Mouse (Mus musculus) urinary bladder, postnatal 14 days (tissue): ENCODE results near the gene Zfp385a.
"Not testable (repeated sequence)": the region's sequence is repeated elsewhere in the genome, so short reads cannot be mapped to it uniquely, and the experiment has no call there.

Experiments used
- DNase-seq: peaks from one replicate; pipeline ENCODE4 v3.0.0; 2021; ENCODE audit warnings: low spot score

Zfp385a gene

DNA sequence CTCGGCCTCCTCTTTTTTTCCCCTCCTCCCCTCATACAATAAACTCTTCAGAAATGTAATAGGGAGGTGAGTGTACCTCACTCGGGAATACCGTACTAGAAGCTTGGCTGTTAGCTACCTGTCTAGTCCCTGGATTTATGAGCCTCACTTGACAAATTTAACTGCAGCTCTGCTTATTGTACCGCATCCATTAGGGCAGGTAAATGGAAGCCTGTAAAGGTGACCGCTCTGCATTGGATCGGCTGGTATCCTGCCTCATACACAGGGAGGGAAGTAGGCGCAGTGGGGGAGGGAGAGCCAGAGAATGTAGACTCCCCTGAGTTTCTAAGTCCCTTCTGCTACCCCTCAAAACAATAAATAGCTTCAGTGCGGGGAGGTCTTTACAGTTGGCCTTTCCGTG is 49.0 kb downstream of the Zfp385a start:
- no peak for DNase-seq

DNA sequence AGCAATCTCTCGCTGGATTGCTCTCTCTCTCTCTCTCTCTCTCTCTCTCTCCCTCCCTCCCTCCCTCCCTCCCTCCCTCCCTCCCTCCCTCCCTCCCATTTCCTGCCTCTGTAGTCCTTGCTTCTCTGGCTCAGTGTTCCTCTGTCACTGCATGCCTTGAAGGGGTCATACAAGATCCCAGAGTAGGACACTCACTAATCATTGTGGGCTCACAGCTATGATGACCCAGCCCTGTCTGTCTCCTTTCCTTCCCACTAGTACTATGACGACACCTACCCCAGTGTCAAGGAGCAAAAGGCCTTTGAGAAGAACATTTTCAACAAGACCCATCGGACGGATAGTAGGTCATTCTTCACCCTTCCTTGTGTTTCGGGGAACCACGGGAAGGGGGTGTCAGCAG is 49.5 kb downstream of the Zfp385a start:
- DNase-seq, result no peak

GRCm38 (mm10) chr15:103289600-103289999 is 50.3 kb downstream of the Zfp385a start:
- no peak for DNase-seq

GRCm38 (mm10) chr15:103285778-103286417 is 54.0 kb downstream of the Zfp385a start:
- peak; percentile 46 for DNase-seq

- DNase-seq, result no peak
Observed at GRCm38 (mm10) chr15:103284647-103285046, 55.2 kb downstream of the Zfp385a start.

DNA sequence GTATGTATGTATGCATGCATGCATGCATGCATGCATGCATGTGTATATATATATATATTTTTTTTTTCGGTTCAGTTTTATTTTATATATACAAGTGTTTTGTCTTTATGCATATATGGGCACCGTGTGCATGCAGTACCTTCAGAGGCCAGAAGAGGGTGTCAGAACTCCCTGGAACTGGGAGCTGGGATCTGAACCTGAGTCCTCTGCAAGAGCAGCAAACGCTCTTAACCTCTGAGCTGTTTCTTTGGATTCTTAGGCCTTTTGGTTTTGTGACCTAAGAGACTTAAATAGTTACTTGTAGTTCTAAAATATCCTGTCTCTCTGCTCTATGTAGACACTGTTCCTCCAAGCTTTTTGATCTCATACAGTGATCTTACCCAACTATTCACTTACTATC is 55.8 kb downstream of the Zfp385a start:
- DNase-seq, result no peak

DNA sequence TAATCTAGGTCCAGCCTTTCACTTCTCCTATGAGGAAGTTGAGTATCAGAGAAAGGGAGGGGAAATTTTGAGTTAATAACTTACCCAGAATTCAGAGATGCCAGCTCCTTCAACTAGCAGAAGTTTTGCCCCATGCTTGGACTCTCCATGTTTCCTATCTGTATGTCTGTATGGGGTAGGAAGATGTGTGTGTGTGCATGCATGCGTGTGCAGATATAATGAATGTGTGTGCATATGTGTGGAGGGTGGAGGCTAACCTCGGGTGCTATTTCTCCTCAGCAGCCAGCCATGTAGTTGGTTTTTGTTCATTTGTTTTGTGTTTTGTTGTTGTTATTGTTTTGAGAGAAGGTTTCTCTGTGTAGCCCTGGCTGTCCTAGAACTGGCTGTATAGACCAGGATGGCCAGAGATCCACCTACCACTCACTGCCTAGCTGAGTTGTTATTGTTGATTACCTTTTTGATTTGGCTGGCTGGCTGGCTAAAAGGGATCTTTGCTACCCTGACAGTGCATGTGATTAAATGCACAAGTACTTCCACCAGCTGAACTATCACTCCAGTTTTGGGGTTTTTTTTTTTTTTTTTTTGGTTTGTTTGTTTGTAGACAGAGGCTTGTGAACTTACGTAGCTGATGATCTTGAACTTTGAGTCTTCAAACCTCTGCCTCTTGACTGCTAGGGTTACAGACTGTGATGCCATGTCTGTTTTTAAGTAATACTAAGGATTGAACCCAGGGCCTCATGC is 58.3 kb downstream of the Zfp385a start:
- DNase-seq, result no peak

GRCm38 (mm10) chr15:103280817-103281464 is 59.0 kb downstream of the Zfp385a start:
- no peak for DNase-seq

- DNase-seq, result no peak
Observed at GRCm38 (mm10) chr15:103279750-103280149, 60.1 kb downstream of the Zfp385a start.

DNA sequence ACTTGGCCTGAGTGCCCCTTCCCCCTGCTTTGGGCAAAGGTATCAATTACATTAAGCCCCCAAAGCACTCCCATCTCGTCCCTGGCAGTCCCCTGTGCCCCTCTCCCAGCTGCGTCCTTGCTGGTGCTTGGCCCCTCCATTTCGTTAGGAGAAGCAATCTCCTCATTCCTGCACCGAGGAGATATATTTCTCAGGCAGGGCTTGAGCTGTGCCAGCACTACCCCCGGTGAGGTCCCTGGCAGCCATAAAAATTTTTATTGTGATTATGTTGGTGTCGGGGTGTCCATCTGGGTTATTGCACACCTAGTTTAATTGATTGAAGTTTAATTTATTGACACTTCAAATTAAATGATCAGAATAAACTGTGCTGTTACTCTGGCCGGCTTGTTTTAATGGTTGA is 61.9 kb downstream of the Zfp385a start:
- no peak for DNase-seq

- DNase-seq, result not testable (repeated sequence)
Observed at GRCm38 (mm10) chr15:103275943-103276342, 64.0 kb downstream of the Zfp385a start.

GRCm38 (mm10) chr15:103272419-103273279 is 67.2 kb downstream of the Zfp385a start, which contains the start of gene Copz1:
Copz1 (plus strand) TSS chr15:103272714.
- DNase-seq, result peak; percentile 96

DNA sequence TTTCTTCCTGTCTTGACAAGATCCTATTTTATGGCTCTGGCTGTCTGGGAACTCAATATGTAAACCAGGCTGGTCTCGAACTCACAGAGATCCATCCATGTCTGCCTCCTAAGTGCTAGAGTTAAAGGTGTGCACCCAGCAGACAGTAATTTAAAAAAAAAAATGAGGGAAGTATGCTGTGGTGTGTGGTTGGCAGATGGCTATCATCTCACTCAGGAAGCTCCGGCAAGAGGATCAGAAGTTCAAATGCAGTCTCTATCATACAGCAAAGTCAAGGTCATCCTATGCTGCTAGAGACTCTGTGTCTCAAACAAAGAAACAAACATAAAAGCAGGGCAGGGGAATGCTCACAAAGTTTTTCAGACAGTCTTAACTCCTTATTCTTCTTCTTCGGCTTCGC is 71.0 kb downstream of the Zfp385a start:
- DNase-seq, result no peak

- DNase-seq, result no peak
Observed at GRCm38 (mm10) chr15:103264794-103265193, 75.1 kb downstream of the Zfp385a start.
